Mouse (Mus musculus) CH12F3 (cell line): Measurements from ENCODE around the gene Cdyl2.

Source experiments
- in situ Hi-C: fragments of 300-500 bp; cut with MboI; formaldehyde crosslinking; loops from 2 replicates; pipeline ENCODE4 v1.14.3; 2020; ENCODE audit warnings: low sequenced_read_pairs

Gene Cdyl2

DNA sequence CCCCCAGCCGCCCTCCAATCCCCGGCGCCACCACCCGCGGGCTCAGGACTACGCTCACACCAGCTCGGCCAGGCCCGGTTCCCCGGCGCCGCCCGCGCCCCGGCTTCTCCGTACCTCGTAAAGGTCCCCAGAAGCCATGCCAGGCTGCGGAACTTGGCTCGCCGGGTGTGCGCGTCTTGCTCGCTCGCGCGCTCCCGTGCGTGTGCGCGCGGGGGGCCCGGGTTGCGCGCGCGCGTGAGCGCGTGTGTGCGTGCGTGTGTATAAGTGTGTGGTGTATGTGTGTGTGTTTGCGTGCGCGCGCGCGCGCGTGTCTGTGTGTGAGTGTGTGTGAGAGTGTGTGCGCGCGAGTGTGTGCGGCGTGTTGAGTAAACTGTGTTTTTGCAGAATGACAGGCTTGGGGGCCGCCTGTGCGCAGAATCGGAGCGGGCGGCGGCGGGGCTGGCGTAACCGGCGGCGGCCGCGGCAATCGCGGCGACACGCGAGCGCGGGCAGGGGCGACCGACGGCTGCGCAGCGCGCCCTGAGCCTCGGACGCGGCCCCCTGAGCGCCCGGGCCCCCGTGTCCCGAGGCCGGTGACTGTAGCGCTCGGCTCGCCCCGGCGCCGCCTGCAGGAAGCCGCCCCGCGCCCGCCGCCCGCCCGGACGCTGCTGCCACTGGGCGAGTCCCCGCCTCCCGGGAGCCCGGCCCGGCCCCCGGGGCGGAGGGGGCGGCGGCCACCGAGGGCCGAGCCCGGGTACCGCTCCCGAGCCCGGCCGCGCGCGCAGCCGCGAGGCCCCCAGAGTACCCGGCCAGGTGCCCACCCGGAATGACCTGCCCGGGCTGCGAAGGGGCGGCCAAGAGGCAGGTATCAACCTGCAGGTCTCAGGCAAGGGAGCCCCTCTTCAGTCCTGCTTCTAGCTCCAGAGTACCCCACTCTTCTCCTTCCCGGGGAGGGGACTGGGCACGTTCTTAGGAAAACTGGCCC, at the start of gene Cdyl2:
TSS of gene Cdyl2 (minus strand) at position 308 of the 964 bp plus-strand sequence.
- in situ Hi-C loops = no loop called here

DNA sequence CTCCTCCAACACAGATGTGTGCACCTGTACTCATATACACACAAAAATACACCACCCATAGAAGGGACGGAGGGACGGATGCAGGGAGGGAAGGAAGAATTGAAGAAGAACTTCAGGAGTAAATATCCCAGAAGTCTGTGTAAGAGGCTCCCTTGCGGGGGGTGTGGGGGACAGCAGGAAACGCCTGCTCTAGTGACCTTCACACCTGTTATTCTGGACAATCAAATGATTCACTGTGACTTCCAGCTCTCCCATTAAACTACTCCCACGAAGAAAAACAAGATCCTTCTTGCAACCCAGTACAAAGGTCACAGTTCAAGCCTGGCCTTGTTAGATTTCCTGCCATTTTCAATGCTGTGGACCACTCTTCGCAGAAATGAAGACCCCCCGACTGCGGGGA, 47.8 kb upstream of the Cdyl2 start:
- in situ Hi-C loops = no loop called here

DNA sequence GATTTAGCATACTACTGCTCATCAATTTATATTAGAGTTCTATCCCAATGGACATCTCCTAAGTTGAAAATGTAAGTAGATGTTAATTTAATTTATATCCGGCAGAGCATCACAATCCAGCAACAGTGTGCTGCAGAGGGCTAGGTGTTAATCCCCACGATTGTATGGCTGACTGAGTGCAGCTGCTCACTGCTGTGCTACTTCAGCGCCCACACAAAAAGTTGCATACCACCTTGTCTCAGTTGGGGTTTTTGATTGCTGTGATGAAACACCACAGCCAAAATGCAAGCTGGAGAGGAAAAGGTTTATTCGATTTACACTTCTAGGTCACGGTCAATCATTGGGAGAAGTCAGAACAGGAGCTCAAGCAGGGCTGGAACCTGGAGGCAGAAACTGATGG, 41.4 kb upstream of the Cdyl2 start:
- in situ Hi-C loops = no loop called here

DNA sequence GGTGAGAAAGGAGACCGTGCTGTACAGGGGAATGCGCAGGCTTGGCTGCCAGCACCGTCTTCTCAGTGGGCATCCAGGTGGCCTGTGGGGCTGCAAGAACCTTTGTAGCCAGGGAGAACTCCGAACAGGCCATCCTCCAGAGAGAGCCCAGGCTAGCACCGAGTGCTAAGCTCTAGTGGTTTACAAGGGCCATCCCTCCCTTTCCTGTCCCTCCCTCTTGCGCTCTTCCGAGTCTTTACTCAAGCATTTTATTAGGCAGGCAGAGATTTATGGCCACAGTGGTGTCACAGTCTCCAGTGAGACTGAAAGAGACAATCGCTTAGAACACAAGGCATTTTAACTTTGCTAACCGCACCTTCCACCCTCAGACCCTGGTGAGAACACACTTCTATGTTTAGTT, 39.9 kb upstream of the Cdyl2 start:
- in situ Hi-C loops = no loop called here

DNA sequence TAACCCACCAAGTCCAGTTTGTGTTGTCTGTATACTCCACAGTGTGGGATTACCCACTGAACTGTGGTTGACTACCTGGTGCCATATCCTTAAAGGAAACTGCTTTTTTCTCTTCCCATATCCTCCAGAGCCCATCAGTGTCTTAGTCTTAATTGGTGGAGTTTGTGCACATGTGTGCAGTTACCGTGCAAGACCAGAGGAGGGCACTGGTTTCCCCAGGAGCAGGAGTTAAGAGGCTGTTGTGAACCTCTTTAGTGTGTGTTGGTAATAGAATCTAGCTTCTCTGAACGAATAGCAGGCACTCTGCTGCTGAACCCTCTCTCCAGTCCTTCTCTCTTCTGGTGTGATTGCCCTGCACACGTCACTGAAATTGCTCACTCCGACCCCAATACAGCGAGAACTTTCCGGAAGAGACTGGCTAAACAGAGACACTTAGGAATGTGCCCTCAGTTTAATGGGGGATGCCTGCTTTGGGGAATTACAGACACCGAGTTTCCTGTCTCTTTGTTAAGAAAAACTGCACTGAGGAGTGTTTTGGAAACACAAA, 39.1 kb upstream of the Cdyl2 start:
- in situ Hi-C loops = no loop called here

DNA sequence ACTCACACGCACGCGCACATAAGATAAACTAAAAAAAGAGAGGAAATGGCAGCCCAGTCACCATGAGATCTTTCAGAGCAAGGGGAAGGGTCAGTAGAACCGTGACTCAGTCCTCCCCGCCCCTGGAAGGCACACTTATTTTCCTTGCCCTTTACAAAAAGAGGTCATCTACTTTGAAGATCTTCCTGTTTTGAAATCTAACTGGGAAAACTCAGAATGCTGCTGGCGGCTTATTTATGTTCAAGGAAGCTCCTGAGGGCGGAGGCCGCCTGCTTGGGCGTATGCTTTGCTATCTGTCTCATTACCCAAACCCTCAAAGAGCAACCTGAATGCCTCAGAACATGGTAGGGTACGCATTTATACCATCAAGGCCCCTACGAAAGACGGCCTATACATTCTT, 38.0 kb upstream of the Cdyl2 start:
- in situ Hi-C loops = no loop called here

DNA sequence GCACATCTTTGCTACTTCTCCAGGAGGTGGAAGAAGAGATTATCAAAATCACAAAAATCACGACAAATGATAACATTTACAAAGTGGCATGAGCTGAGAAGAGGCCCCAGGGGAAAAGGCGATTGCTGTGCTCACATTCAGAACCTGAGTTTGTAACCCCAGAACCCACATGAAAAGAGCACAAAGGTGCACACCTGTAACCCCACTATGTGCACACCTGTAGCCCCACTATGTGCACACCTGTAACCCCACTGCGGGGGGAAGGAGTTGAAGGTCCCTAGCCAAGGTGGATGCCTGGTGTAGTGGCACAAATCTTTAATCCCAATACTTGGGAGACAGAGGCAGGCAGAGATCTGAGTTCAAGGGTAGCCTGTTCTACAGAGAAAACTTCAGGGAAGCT, 23.4 kb upstream of the Cdyl2 start:
- in situ Hi-C loops = no loop called here

DNA sequence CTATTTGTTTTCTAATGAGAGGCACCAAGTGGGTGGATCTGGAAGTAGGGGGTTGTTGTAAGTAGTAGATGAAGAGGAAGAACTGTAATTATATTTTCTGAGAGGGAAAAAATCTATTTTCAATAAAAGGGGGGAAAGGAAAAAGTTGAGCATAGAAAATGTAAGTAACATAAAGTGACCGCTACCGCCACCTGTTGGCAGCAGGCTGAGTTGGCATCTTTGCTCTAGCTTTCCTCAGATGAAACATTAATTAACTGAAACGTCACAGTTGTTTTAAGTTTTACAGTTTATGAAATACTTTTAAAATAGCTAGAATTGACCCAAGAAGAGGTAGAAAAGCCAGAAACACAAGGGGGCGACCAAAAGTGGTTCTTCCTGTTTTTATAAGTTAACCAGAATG, 22.8 kb upstream of the Cdyl2 start:
- in situ Hi-C loops = no loop called here

DNA sequence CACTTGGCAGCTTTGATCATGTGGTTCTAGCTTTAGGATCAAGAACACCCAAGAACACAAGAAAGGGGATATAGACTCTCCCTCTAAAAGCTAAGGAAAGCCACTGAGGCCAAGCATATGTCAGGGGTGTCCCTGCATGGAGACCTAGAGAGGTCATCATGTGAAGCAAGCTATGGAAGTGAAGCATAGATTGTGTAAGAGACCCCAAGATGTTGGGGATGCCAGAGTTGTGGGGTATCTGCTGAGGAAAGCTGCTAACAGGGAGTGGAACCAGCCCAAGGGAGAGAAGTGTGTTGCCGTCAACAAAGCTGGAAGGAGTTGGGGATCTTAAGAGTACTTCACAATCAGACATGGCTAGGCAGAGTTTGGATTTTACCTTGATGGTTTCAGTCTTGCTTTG, 7.9 kb upstream of the Cdyl2 start:
- in situ Hi-C loops = no loop called here

DNA sequence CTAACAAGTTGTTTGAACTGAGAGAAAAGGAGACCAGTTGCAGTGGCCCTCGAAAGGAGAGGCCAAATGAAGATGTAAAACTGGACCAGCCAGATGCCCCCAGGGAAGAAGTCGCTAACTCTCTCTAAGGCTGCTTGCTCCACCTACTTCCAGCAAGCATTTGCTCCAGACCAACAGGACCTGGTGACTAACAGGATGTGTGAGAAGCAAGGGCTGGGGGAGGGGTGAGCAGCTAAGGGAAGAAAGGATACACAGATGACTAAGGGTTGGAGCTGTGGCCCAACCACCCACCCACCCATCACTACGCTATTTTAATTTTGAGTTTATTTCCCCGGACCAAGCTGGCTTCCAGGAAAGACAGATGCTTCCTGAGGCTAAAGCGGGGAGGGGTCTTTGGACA, 2.5 kb upstream of the Cdyl2 start:
- in situ Hi-C loops = no loop called here

DNA sequence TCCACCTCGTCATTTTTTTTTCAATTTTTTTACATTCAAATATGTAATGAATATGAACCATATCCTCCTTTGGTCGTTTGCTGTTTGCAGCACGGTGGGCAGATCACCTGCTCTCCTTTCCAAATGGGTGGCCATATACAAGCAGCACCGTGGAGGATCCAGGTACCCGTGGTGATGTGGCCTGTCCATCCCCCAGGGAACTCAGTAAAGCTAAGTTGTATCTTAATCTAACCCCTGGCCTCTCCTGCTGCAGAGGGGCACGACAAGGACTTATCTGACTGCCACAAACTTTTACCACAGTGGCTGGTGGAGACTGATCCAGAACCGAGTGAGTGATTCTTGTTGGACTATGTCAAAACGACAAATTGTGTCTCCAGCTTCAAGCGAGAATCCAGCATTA, 1.4 kb upstream of the Cdyl2 start:
- in situ Hi-C loops = no loop called here

DNA sequence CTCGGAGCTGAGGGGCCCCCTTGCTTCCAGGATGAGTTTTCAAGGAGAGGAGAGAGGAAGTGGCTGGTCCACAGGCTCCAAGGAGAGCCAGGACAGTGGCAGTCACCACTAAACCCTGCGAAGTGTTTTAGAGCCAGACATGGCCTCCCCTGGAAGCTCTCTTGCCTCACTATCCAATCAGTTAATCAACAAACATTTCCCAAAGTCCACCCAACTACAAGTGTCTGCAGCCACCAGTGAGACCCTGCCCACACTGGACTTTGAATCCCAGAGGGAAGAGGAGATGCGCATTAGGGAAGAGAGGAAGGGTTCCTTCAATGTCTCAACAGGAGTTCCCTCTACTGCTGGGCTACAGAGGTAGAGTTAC, 840 bp upstream of the Cdyl2 start:
- in situ Hi-C loops = no loop called here

DNA sequence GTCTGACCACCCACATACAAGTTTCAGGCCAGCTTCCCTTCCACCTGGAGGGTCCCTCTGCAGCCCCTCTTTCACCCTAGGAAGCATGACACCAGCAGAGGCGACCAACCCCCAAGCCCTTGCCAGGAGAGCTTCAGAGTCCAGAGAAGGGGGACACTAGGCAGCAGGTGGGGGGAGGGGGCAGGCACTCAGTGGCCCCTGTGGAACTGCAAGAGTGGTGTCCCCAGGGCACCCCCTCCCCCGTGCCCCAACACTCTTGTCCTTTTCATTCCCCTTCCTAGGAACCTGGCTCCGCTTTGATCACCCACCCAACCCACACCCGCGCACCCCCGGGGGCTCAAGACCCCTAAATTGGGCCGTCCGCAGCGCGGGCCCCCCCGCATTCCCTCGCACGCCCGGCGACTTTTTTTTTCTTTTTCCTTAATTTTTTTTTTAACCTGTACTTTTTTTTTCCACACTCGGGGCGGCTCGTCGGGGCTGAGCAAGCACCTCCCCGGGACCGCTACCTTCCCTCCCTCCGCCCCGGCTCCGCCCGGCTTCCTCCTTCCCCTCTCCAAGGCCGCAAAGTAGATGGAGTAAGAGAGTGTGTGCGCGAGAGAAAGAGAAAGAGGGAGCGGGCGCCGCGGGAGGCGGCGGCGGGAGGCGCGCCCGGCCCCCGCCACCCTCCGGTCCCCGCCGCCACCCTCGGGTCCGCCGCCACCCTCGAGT, 661 bp downstream of the Cdyl2 start:
- in situ Hi-C loops = no loop called here

DNA sequence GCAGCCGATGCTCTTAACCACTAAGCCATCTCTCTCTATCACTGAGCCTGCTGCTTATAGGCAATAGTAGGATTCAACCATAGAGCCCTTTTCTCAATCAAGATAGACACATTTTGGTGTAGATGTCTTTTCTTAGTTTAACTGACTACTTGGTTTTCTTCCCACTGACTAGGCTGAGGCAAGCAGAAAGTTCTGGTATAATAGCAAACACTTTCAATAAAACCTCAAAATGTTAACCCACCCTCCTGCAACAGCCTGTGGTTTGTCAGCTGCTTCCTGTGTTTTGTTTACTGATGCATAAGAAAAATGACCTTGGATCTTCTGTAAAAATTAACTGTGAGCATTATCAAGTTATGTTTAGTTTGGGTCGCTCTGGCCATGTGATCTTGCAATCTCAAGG, 11.3 kb downstream of the Cdyl2 start:
- in situ Hi-C loops = no loop called here

DNA sequence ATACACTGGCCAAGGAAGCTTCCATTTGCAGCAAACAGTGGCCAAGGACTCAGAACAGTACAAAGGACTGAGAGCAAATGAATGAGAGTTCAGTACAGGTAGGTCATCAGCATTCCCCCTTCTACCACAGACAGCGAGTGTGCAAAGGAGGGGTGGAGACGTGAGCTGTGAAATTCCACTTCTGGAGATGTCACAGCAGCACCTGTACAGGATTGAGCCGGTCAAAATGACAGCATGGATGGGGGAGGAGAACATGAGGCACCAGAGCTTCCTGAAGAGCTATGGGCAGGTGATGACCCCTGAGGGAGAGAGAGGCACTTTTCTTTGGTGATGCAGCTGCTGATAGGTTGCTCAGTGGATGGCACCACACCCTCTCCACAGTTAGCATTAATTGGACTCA, 25.3 kb downstream of the Cdyl2 start:
- in situ Hi-C loops = no loop called here

DNA sequence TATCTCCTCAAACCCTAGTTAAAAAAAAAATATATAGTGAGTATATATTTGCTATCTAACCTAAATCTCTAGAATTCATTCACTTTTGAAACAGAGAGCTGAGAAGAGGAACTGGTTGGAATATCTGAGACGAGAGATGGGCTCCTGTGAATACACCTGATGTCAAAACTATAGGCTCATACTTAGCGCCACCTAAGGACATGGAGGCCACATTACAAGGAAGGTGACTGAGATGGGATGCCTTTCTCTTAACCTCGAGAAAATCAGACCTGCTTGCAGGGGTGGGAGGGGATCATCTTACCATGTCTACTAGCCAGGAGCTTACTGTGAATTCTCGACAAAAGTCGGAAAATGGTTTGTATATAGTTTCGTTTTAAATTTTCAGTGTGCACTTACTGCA, 30.3 kb downstream of the Cdyl2 start:
- in situ Hi-C loops = no loop called here

DNA sequence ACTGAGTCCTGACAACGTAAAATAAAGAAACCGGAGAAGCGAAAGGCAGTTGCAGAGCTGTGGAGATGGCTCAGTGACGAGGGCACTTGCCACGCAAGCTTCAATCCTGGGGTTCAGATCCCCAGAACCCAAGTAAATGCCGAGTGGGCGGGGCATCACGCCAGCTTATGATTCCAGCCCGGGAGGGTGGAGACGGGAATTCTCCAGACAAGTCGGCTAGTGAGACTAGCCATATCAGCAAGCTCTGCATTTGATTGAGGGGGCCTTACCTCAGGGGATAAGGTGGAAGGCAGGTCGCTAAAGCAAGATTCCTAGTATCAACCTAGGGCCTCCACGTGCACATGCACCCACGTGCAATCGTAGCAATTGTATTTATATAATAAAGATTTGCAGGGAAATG, 39.9 kb downstream of the Cdyl2 start:
- in situ Hi-C loops = no loop called here

DNA sequence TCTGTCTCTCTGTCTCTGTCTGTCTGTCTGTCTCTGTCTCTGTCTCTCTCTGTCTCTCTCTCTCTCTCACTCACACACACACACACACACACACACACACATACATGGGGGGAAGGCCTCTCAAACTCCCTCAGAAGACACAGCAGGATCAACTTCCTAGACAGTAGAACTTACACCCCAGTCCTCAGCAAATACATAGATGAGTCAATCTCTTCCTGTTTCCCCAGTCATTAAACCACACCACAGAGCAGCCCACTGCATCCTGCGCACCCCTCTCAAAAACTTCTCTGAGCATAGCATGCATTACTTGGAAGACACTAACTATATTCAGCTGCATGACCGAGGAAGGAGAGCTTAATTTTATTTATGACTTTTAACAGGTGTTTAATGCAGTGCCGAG, 43.0 kb downstream of the Cdyl2 start:
- in situ Hi-C loops = no loop called here

DNA sequence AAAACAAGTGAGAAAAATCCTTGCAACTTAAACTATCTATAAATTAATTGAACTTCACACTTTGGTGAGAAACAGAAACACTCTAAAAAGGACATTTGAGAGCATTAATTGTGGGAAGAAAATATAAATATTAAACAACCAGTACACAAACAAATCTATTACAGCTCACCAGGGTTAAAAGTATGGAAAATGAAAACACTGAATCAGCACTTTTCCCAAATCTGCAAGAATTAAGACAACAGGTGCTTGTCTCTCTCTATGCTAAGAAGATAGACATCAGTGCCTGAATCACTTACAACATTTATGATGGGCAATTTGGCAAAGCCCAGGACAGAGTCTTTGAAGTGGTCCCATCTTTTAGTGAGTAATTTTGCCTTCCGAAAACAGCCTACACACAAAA, 56.6 kb downstream of the Cdyl2 start:
- in situ Hi-C loops = no loop called here

DNA sequence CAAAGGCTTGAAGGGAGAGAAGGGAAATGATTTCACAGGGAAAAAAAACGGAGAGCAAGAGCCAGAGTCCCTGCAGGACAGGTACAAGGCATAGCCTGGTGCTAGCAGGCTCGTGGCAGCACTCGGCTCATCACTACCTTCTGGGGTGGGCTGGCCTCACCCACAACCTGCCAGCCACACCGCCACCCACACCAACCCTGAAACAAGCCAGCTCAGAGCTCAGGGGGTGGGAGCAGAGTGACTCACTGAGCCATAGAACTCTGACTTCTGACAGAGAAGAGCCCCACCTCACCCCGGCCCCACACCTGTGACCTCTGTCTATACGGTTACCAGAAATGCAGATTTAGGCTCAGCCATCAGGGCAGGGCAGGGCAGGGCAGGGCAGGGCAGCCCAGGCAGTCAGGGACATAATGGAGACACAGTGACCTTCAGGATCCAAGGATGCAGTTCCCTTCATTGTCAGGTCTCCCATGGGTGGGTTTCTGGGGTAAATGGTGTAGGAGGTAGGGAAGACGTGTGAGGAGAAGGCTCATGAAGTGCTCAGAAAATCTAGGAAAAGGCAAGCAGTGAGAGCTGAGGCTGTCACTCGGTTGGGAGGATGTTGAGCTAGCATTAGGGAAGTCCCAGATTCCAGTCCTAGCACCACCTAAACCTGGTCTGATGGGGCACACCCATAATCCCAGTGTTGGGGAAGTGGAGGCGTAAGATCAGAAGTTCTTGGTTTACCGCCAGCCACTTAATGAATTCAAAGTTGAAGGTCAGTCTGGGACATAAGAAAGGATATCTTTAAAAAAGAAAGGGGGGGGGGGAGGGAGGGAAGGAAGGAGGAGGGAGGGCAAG, 58.6 kb downstream of the Cdyl2 start:
- in situ Hi-C loops = no loop called here

DNA sequence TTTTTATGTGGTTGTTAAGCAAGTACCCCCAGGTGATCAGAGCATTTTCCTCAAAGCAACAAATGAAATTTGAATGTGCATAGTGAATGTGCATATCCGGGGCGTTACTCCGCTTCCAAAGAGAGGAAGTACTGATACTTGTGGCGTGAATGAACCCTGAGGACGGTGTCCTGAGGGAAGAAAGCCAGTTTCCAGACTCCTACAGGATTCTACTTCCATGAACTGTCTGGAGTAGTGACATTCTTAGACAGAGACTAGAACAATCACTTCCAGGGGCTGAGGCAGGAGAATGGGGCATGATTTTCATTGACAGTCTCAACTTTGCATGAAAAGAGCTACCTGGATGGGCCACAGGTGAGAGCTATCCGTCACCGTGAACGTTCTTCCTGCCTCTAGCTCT, 59.3 kb downstream of the Cdyl2 start:
- in situ Hi-C loops = no loop called here
